Mouse (Mus musculus) frontal cortex, adult (tissue): Measurements from ENCODE around the gene Pigk.
"Not testable (repeated sequence)": the region's sequence is repeated elsewhere in the genome, so short reads cannot be mapped to it uniquely, and the experiment has no call there.

ENCODE experiments used
- ATAC-seq: cut with Nextera tagmentation; 2 replicates; pipeline ENCODE4 v1.9.2; 2017; ENCODE audit warnings: mild to moderate bottlenecking, moderate library complexity, mixed read lengths; ENCODE audit not compliant: low TSS enrichment

Pigk gene

DNA sequence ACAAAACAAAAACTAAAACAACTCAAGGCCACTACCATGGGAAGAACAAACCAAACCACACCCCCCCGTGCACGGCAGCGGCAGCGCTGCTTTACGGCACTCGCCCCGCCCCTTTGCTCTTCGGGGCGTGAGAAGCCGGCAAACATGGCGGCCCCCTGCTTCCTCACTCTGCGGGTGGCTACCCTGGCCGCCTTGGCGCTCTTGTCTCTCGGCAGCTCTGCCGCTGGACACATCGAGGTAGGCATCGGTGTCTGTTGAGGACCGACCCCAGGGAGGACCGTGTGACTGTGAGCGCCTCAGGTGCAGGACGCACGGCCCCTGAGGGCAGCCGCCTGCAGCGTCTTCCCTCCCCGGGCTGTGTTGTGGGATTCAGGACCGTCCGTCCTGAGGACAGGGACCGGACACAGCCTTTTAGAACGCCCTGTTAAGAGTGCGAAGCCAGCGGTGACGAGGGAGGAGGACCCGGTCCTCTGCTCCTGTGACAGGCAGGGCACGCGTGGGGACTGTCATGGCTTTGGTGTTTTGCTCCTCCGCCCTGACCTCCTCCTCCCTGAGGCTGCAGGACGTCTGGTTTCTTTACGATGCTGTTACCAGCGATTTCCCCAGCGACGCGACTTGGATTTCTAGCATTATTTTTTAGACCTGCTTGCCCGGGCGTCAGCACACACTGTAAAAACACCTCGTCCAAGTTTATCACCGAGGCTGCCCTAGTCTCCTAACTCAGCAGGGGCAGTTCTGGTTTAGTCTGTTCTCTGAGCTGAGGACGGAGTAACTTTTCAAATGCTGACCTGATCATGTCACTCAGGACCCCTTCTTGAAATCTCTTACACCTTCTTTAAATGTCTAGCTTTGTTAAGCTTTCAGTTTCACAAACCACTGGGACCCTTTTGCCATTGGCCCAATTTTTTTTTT lies at the start of gene Pigk:
TSS of gene Pigk (plus strand) at position 110 of the 912 bp plus-strand sequence.
- ATAC-seq, result peak; percentile 94

DNA sequence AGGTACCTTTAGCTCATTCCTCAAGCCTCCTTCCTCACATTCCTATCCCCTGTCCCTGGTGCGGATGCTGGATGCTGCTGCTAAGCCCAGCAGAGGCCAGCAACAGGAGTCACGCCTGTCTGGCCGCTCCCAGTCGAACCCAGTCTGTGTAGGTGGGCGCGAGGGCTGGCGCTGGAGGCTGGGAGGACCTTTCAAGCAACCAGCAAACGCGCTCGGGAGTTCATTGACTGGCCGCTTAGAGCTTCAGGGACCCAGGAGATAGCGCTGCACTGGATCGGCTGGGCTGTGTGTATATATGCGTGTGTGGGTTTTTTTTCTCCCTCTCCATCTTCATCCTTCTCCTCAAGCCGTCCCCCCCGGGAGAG lies 46.9 kb upstream of the Pigk start:
- ATAC-seq, result peak; percentile 55

DNA sequence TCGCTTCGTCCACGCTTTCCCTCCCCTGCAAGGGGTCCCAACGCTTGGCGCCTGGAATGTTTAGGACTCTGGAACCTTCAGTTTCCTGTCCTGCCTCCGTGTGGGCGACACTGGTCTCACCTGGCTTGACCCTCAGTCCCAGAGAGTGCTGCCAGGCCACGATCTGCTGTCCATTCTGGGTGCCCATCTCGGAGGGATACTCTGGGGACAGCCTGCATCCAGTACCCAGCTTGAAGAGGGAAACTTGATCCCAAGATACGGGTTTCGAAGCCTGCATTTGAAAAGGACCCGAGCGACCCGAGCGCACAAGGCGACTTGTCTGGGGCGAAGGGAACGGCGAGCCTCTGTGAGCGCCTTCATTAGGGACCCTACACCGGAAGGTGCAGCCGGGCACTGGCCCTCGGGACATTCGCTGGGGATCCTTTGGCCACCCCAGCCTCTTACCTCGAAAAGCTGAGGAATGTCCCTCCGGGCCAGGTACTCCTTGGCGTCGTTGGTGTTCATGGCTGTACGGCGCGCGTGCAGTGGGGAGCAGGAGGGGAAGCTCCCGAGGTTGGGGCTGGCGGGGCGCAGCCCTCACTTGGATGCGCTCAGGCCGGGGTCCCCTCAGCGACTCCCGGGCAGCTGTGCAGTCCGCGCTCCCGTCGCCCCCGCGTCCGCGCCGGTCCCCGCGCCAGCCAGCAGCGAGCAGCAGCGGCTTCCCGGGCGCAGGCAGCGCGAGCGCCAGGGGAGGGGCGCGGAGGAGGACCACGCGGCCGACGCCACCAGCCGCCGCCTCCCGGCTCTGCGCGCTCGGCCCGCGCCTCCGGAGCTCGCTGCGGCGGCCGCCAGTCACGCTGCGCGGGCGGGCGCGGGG lies 46.3 kb upstream of the Pigk start:
- ATAC-seq, result peak; percentile 71

DNA sequence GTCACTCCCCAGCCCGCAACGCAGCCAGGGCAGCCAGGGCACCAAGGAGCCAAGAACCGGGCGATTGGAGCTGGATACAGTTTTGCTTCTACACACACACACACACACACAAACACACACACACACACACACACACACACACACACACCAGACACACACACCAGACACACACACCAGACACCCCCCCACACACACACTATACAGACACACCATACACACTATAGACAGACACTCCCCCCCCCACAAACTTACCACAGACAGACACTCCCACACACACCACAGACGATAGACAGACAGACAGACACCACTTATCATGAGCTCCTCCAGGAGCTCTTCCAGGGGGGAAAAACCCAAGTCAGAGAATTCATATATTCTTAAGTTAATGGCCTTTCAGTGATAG lies 45.7 kb upstream of the Pigk start, which contains the start of gene Ak5:
TSS of gene Ak5 (minus strand) at position 122 of the 400 bp plus-strand sequence.
- peak; percentile 2; the same call in 1 of the 2 replicates for ATAC-seq

DNA sequence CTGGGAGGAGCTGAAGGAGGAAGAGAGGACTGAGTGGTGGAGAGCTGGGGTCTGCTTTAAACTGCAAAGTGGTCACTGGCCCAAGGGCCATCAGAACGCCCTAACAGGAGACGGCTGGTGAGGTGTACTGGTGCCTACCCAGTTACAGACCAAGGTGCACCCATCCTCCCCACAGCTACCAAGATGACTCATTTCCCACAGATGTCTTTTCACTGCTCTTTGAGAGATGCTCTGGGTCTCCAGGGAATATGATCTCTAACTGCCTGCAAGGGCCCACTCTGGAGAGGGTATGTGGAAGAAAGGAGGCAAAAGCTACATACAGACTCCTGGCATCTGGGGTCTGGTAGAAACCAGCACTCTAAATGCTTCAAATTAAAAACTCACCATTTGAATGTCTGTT lies 45.1 kb upstream of the Pigk start:
- ATAC-seq, result peak; percentile 24; the same call in 1 of the 2 replicates

DNA sequence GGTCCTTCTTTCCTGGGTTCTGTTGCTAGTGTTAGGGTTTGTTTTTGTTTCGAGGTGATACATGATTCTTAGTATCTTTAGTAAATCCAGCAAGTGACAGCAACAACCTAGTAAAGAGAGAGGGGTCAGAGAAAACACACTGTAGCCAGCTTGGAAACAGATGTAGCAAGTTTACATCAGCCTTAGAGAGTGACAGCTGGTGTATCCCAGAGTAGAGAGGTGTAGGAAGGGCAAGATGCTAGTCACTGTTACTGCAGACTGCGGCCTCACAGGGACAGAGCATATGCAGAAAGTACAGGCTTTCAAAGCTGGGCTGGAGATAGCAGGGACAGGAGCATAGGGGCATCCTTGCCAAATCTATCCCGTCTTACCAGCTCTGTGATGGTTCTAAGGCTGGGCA lies 44.1 kb upstream of the Pigk start:
- no peak for ATAC-seq

DNA sequence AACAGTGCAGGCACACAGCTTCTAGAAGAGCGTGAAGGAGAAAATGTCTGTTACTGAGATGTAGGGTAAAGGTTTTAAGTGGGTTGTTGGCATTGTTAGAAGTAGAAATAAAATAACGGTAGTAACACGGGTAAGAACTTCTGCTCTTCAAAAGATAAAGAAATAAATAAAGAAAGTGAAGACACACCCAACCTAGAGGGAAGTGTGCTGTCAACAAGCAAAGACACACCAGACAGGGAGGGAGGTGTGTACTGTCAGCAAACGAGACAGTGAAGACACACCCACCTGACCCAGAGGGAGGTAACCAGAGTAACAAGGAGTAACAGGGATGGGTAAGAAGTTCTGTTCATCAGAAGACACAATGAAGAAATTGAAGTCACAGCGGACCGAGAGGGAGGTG lies 39.2 kb upstream of the Pigk start:
- no peak for ATAC-seq

DNA sequence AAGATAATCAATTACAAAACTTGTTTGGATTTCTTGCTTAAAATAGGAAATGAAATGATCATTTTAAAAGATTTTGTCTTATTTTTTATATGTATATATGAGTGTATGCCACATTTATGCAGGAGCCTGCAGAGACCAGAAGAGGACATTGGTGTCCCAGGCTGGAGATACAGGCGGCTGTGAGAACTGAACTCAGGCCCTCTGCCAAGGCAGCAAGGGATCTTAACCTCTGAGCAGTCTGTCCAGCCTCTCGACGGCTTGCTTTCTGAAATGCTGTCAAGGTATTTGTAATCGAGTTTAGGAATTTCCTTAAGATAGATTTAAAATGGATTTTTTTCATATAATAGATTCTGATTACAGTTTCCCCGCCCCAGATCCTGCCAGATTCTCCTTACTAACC lies 25.4 kb upstream of the Pigk start:
- ATAC-seq, result no peak

DNA sequence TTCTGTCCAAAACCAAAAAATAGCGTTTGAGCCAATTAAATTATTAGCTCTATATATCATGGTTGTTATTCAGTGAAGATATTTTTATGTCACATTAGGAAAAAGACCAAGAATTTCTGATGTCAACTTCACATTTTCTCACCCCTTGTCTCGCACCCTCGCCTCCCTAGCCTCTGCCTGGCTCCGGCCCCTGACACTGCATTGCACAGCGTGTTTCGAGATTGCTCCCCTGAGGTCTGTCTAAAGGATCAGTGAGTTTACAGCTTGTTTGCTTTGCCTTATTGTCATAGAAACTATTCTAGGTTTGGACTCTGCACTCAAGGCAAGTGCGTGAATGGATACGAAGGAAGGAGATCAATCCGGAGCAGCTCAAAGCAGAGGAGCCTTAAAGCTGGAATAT lies 24.8 kb upstream of the Pigk start:
- no peak for ATAC-seq

DNA sequence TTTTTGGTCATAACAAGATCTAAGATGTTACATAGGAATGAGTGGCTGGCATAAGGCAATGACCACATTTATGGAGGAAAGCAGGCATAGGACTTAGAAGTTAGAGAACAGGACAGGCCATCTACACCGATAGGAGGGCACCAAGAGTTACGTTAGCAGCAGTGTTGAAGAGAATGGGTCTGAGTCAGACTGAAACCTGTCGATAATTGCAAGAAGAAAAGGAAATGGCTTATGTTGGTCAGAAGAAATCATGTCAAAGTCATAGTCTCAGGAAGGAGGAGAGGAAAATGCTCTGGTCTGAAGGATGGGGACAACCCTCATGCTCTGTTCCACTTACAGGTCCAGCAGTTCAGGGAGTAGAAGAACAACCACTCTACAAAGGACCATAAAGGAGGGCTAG lies 18.9 kb upstream of the Pigk start:
- ATAC-seq, result no peak

DNA sequence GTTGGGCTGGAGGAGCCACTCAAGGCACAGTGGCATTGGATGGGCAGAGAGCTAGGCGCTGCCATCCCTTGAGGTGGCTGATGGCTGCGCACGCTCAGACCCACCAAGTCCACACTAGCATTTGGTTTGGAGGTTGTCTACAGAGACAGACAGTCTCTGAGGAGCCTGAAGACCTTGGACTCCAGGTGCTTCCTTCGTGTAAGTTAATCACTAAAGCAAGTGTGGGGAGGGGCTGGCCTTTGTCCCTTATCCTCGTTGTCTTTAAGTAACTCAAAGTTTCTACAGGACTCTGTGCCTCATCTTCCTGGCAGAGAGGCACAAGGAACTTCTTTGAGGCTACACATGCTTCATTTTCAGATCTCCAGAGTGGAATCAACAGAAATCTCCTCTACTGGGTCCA lies 15.9 kb upstream of the Pigk start:
- no peak for ATAC-seq

DNA sequence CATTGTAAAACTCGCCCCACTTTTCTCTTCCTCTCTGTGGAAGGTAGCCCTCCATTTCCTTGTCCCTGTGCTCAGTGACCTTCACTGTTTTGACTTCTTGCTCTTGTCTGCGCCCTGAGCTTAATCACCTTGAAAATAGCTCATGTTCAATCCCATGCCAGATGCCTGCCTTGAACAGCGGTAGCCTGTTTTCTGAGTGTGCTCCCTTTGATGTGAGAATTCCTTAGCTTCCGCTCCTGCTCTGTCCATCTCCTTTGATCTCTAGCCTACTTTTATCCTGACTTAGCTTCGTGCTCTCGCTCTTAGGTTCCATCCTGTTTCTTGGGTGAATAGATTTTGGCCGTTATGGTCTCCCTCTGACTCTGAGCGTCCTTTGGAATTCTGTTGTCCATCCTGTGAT lies 14.6 kb upstream of the Pigk start:
- ATAC-seq, result no peak

DNA sequence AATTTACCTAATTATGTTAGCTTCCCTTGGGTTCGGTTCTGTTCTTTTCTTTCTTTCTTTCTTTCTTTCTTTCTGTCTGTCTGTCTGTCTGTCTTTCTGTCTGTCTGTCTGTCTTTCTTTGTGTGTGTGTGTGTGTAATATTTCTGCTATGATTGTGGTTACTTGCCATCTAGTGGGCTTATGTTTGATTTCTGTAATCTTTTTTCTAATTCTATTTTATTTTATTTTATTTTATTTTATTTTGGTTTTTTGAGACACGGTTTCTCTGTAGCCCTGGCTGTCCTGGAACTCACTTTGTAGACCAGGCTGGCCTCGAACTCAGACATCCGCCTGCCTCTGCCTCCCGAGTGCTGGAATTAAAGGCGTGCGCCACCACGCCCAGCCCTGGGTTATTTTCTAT lies 12.4 kb upstream of the Pigk start:
- ATAC-seq, result not testable (repeated sequence)

DNA sequence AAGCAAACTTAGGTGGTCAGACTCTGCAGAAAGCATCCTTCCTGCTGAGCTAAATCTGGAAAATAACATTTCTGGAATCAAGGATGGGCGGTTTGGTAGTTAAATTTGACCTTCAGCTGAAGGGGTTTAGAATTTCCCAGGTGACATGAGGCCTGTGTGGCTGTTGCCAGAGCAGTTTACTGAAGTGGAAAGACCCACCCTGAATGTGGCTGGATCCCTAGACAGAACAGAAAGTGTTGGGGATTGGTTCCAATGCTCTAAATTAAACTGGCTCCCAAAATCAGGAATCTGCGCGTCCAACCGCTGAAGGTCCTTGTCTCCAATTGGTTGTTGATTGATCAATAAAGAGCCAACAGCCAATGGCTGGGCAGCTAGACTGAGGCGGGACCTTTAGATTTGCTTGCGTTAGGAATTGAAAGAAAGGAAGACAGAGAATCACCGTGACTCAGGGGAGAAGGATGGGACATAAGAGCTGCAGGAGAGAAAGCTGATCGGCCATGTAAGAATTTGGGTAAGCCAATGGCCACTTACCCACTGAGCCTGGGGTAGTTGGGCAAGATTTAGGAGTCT lies 11.5 kb upstream of the Pigk start:
- ATAC-seq, result peak; percentile 81

DNA sequence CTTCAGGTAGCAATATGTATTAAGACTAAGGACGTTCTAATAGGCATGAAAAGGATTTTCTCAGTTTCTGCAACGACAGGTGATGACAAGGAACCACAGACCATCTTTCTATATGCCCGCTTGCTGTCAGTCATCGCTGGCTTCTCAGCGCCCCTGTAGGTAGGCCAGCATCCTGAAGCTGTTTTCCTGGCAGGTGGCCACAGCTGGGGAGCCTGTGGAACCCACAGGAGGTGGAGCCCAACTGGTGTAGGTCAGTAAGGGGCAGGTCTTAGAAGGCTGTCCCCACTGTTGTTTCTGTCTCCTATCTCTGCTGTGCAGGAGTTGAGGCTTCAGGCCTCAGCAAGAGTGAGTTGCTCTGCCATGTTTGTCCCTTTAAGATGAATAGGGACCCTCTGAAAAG lies 8.1 kb upstream of the Pigk start:
- no peak for ATAC-seq

DNA sequence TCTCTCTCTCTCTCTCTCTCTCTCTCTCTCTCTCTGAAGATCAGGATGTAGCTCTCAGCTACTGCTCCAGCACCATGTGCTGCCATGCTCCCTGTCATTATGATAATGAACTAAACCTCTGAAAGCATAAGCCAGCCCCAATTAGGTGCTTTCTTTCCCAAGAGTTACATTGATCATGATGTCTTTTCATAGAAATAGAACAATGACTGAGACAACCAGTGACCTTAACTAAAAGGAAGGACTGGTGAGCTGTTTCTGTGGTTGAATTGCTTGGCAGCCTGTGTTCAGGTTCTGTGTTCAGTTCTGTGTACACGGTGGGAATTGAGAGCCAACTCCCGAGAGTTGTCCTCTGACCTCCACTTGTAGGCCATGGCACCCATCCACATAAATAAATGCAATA lies 7.0 kb upstream of the Pigk start:
- no peak for ATAC-seq

DNA sequence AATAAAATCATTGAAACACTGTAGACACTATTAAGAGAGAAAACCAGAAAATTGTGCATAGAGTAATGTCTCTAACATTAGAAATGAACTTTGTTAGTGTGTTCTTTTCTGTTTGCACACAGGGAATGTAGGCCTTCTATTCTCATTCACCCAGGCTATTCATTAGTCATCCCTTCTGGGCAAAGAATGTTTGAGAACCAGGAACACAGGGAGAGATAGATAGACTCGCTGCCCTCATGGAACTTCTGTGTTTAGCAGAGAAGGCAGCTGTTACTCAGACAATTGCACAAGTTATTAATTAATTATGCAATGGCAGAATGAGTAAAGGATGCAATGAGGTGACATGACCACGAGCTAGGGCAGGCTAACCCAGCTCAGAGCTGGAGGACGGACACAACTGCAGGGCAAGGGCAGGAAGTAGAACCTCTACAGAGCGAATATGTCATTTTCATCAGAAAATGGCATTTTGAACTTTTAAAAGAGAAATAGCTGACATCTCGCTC lies 6.5 kb upstream of the Pigk start:
- ATAC-seq, result no peak

DNA sequence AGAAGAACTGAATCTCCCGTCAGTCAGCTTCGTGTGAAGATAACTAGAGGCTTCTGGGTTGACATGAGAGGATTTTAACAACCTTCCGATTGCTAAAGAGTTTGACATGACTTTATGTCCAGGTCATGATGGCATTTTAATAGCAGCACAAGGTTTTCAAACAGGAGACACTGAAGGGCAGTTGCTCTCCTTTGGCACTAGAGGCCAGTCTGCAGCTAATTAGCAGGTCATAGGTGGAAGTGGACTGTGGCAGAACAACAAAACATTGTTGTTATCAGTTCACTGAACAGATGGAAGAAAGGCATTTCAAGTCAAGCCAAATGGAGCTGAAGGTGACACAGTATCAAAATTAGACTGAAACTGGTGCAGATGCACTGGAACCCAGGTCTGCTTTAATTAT lies 4.0 kb upstream of the Pigk start:
- no peak for ATAC-seq

DNA sequence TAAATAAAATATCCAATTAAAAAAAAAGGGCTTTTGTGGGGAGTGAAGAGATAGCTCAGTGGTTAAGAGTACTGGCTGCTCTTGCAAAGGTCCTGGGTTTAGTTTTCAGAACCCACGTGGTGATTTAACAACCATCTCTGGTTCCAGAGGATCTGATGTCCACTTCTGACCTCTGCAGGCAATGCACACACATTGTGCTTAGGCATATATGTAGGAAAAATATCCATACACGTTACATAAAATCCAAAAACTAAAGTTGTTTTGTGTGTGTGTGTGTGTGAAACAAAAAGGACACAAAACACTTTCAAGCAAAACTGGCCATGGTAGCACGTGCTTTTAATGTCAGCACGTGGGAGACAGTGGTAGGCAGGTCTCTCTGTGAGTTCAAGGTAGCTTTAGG lies 943 bp upstream of the Pigk start:
- no peak for ATAC-seq

DNA sequence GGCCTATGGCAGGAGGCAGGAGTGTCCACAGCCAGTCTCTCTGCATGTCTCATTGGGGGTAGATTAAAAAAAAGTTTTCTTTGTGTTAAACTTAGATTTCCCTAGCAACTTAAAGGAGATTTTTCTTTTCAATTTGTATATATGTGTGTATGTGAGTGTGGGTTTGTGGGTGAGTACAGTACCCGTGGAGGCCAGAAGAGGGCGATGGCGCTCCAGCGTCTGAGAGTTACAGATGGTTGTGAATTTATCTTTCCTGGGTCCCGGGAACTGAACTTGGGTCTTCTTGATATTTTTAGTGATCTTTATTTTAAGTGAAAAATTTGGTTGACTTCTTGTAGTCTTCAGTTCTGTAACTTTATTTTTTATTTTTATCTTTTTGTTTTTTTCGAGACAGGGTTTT lies 7.4 kb downstream of the Pigk start:
- no peak for ATAC-seq

DNA sequence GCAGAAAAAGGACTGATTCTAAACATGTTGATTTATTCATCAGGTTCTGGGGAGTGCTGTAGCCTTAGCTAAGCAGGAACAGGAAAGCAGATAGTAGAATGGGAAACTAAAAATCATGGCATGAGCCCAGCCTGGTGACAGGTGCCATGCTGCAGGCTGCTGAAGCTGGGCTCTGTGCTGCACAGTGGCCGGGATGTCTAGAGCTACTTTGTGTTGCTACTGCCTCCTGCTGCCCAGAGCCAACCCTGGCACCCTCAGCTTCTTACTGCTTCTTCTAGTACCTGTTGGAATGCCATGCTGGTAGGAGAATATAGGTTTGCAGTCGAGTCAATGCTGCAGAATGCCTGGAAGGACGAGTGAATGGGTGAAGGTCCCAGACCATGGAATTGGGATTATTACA lies 8.9 kb downstream of the Pigk start:
- ATAC-seq, result peak; percentile 48; the same call in 1 of the 2 replicates

DNA sequence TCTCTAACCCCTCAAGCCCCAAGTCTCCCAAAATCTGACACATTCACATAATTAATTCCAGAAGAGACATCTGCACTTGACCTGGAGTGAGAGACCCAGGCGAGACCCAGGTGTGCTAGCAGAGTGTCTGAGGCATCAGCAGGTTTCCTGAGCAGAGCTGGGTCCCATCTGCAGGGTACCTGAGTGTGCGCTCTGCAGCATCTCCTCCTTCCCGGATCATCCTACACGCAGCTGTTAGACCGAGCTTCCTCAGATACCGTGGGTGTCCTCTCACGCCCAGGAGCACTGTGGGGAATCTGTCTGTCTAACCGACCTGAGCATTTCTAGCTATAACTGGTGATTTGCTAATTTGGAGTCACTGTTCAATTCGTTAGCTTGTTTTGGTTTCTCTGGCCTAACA lies 10.5 kb downstream of the Pigk start:
- peak; percentile 90 for ATAC-seq
